Mouse (Mus musculus) adrenal gland, adult 18-20 months (tissue): Measurements from ENCODE around the gene Prkar2b. TPM values are rescaled to one million over a fixed set of nuclear protein-coding genes. Genes with fewer than 3 reads are reported as not detected.

ENCODE experiments used
- DNase-seq, 2 experiments: peaks; one replicate each; pipeline ENCODE4 v3.0.0; 2021 to 2022; ENCODE audit warnings: low spot score in 2 of 2
- total RNA-seq, 2 experiments: library from RNA; stranded (reverse); gene quantifications; 1 replicate in 1 of 2; 2 replicates in 1 of 2; pipeline ENCODE4 v1.2.3; 2021

Prkar2b gene
- total RNA-seq, 2 experiments from 2014 or later, result 364 to 573 TPM

- DNase-seq, result no peak
Measured at GRCm38 (mm10) chr12:31971547-31971946, 89.5 kb downstream of the Prkar2b start.

GRCm38 (mm10) chr12:31969111-31969510 is 92.0 kb downstream of the Prkar2b start:
- no peak for DNase-seq

DNA sequence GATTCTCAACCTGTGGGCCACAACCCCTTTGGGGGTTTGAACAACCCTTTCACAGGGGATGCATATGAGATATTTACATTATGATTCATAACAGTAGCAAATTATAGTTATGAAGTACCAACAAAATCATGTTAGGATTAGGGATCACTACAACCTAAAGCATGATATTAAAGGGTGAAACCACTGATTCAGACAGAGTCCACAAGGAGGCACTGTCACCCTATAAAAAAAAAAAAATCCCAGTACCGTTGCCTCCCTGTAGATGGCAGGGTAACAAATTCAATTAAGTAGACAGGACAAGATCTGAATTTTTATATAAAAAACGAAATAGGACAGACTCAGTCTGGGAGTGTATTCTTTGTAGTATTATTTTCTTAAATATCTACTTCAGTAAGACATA is 93.6 kb downstream of the Prkar2b start:
- no peak for DNase-seq

GRCm38 (mm10) chr12:31966405-31966804 is 94.7 kb downstream of the Prkar2b start:
- no peak for DNase-seq

GRCm38 (mm10) chr12:31965517-31966212 is 95.4 kb downstream of the Prkar2b start:
- DNase-seq, result no peak

DNA sequence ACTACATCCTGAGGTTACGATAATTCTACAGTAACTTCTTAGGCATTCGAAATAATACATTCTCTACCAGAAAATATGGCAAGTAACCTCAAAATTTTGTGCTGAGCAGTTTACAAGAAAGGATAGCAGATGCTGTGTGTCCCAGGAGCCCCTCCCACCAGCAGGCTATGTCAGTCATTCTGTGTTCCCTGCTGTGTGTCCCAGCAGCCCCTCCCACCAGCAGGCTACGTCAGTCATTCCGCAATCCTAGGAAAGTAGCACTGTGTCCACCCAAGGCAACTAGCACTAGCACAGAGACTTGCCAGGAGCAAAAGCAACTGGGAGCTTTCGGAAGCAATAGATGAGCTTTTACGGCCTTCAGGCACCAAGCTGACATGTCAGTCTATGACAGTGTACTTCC is 97.0 kb downstream of the Prkar2b start:
- DNase-seq, result no peak

GRCm38 (mm10) chr12:31955843-31956242 is 105.3 kb downstream of the Prkar2b start:
- no peak for DNase-seq

GRCm38 (mm10) chr12:31950659-31951031 is 110.5 kb downstream of the Prkar2b start:
- DNase-seq, result peak; percentile 61 to 74

DNA sequence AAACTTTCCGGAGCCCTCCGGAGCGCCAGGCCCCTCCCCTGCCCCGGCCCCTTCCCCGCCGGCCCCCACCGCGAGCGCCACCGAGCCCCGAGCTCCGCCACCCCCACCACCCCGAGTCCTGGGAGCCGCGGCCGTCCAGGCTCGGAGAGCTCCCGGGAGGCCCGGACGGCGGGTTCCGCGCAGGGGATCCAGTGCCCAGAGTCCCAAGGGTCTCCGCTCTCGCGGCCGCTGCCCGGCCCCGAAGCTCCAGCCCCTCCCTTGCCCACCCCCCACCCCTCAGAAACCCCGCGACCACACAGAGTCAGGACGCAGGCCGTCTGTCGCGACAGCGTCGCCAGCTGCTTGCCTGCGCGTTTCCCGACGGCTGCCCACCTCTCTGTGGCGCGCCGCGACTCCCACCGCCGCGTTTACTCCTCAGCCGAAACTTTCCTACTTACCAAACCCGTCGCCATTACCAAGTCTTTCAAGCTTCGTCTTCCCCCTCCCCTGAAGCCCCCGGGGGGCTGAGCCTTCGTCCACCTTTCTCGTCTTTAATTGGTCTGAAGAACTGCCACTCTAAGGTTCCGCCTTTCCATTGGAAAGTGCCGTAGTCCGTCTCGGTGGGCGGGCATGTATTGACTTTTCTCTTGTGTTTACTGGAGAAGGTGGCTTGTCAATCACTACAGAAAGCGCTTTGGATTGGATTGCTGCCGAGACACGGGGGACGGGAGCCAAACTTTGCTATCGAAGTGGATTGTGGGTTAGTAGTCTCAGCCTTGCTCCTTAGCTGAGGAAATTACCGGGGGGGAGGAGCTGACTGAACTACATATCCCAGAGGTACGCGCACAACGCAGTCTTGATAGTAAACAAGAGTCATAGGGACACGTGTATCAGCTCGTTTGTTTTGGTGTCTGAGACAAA is 111.1 kb downstream of the Prkar2b start, which contains the start of gene Hbp1:
Gene Hbp1 (minus strand): TSS at position 777 of the 900 bp plus-strand sequence.
- DNase-seq, result peak; percentile 86 to 89

- peak; percentile 88 for DNase-seq
Measured at GRCm38 (mm10) chr12:31949193-31949741, 111.8 kb downstream of the Prkar2b start.

DNA sequence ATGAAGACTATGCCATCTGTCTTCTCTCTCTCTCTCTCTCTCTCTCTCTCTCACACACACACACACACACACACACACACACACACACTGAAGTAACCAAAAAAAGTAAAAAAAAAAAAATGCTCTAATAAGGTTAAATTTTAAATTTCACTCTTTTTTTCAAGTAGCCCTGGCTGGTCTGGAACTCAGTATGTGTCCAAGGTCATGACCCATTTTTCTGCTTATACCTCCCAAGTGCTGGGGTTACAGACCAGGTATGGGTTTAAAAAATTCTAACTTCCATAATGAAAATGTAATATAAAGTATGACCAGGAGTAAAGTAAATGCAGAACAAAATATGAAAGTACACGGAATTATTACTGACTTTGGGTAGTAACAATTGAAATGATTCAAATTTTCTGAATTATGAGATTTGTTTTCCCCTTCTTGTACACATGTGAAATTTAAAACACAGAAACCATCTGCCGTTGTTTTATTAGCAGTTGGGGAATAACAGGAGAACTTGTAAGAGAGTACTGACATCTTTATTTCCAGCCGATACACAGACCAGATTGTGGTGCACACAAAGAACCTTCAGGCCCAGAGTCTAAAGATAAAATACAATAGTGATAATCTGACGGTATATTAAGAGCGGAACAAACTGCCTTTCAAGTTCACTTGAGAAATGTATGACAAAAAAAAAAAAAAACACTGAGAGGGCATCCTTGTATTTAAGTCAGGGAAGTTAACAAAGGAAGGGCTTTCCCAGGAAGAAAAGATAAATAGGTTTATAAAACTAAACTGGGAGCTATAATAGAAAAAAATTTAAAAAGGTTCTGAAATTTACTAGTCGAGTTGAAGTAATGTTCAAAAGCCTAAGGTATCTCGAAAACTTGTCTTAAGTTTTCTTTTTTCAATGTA is 112.7 kb downstream of the Prkar2b start:
- DNase-seq, result no peak

- DNase-seq, result no peak
Measured at GRCm38 (mm10) chr12:31947476-31947875, 113.6 kb downstream of the Prkar2b start.

DNA sequence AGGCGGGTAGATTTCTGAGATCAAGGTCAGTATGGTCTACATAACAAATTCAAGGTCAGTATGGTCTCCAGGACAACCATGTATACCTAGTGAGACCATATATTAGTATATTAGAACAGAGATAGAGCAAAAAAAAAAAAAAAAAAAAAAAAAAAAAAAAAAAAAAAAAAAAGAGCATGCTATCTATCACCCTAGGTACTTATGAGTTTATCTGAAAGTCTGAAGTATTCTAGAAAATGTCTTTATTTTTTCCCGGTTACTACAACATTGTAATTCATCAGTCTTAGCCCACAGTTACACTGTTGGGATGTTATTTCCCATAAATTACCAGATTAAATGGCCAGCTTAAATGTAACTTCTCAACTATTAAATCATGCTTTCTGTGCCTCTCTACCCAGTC is 116.7 kb downstream of the Prkar2b start:
- DNase-seq, result no peak

- no peak for DNase-seq
Measured at GRCm38 (mm10) chr12:31943020-31943654, 118.0 kb downstream of the Prkar2b start.

GRCm38 (mm10) chr12:31939026-31939425 is 122.1 kb downstream of the Prkar2b start:
- DNase-seq, result no peak

DNA sequence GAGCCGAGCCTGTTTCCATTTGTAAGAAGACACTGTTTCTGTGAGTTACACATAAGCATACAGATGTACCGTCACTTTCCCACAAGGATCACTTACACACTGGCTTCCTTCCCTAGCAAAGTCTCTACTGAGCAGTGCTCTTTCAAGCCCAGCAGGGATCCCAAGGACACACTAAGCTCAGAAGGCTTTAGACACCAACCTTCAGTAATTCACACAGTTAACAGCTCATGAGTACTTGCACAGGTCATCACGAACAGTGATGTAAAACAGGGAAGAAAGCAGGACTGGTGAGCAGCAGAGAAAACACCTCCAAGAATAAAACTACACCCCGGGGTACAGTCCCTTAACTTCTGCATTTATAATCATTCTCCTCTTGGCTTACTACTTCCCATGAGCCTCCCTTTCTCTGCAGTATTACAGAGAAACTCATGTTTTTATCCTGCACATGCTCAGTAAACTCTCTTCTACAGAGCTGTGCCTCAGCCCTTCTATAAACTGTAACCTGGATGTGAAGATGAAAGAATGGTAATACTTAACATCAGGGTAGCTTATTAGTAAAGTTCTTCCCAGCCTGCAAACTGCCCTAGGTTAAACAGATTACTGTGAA is 122.6 kb downstream of the Prkar2b start:
- DNase-seq, result no peak

DNA sequence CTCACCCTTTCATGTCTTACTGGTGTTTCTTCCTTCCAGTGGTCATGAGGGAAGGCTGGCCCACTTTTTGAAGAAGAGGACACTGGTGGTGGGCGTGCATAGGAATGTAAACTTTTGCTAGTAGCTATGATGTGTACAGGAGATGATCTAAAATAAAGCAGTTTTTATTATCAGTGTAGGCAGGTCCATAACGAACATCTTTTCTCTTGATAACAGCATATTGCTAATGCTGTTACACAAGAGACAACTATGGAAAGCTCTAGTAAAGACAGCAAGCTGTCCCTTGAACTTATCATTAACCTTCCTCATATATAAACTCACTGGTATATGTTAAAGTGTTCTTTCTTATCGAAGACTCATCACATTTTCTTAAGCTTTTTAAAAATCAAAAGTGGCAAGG is 123.5 kb downstream of the Prkar2b start:
- no peak for DNase-seq

GRCm38 (mm10) chr12:31936657-31937300 is 124.3 kb downstream of the Prkar2b start:
- DNase-seq, result no peak

DNA sequence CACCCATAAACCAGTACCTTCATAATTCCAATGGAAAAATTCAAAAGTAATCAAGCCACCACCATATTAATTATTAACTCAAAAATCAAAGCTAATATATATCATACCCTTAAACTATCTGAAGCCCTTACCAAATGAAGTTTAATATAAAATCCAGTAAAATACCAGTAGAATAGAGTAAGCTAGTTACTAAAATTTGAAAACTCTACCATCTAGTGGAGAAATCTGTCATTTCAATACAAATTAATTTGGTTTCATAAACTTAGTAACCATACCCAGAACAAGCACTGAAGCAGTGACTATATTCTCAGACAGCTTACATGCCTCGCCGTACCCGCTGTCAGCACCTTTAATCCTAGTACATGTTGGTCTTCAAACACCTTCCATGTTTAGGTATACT is 129.3 kb downstream of the Prkar2b start:
- no peak for DNase-seq
